Mouse (Mus musculus) left cerebral cortex, adult 18-20 months (tissue): Measurements from ENCODE around the gene 6820408C15Rik. TPM values are rescaled to one million over a fixed set of nuclear protein-coding genes. Genes with fewer than 3 reads are reported as not detected.

Experiments used
- DNase-seq, 2 experiments: peaks; one replicate each; pipeline ENCODE4 v3.0.0; 2021 to 2022; ENCODE audit warnings: low spot score in 2 of 2, mixed read lengths in 1 of 2
- total RNA-seq, 2 experiments: library from RNA; stranded (reverse); gene quantifications; 2 replicates each; pipeline ENCODE4 v1.2.3; 2021

The 6820408C15Rik gene
- total RNA-seq, 2 experiments from 2014 or later = 1.6 to 2.1 TPM

DNA sequence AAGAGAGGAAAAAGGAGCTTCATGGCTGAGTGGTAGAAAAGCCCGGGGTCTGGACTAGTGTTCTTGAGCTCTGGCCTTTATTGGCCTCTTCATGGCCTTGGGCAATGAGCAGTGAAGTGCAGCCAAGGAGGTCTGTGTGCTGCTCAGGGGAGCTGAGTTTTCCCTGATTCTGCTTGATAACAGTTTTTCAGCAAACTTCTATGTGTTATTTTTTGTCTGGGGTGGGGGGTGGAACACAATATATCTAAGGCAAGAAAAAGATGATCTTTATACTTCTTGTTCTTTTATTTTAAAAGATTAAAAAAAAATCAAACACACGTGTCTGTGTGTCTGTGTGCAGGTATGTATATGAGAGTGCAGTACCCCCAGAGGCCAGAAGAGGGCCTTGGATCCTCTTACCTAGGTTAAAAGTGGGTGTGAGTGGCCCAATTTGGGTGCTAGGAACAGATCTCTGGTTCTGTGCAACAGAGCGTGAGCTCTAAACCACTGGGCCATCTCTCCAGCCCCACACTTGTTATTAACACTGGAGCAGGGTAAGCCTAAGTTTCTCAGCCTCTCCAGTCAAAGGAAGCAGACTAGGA is 49.3 kb downstream of the 6820408C15Rik start, which contains the start of gene Defb23:
TSS of gene Defb23 (minus strand) at position 51 of the 581 bp plus-strand sequence.
- no peak for DNase-seq

DNA sequence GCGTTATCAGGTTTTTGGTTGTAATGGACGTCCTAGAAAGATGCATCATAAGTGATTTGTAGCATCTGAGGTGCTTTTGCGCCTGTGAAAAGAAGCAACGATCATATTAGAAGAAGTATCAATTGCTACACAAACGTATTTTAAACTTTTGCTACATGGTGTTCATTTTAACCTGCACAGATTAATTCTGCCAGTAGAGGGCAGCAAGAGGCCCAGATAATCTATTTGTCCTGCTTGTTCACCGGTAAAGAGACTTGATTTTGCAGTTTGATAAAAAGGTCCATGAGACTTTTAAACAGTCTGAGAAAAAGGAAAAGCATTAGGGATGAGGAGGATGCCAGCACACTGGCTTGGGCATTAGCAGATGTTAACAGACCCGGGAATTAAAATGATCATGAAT is 55.6 kb downstream of the 6820408C15Rik start:
- peak; percentile 38 to 63 for DNase-seq

DNA sequence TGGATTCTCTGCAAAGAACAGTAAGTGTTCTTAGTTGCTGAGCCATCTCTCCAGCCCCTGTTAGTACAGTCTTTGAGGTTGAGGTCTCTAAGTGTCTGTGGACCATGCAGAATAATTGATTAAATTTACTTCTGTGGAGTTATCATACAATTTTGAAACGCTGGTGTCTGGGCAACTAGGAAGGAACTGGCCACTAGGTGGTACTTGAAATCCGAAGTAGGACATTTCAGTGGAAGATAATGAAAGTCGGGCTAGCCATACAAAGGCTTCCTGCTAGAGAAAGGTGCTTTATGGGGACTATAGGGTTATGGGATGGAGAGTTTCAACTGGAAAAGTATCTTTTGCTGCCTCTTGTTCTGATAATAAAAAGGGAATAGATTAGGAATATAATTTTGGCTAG is 57.0 kb downstream of the 6820408C15Rik start:
- no peak for DNase-seq

DNA sequence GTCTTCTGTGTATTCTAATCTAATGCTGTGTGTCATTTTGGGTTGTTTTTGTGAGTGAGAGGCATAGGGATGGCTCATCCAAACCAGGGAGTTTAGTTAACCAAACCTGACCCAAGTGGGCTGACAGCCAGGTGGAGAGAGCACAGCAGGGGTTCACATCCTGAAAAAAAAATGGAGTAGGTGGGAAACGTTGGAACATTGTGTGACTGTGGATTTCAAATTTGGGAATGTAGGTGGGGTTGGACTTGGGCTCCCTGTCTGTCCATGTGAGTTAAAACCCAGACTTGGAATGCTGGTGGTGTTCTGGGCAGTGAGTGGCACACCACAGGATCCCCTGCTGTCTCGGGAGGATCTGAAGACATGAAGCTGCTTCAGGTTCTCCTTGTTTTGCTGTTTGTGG is 61.4 kb downstream of the 6820408C15Rik start, which contains the start of gene Defb20:
TSS of gene Defb20 (plus strand) at position 301 of the 400 bp plus-strand sequence.
- DNase-seq = no peak

DNA sequence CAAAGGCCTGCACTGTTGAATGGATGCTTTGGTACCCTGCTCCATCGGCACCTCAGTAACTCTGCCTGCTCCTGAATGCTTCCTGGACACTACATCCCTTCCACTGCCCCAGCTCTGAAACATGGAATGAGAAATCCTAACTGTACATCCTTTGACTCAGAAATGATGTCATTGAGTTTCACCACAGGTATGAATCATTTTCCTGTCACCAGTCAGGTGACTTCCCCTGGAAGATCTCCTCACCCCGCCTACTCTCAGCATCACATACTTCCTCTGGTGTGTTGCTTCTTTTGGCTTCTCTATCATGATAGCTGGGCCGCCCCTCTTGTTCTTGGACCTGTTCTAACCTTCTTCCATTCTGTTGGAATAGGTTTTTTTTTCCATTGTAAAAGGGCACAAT is 65.5 kb downstream of the 6820408C15Rik start:
- no peak for DNase-seq

DNA sequence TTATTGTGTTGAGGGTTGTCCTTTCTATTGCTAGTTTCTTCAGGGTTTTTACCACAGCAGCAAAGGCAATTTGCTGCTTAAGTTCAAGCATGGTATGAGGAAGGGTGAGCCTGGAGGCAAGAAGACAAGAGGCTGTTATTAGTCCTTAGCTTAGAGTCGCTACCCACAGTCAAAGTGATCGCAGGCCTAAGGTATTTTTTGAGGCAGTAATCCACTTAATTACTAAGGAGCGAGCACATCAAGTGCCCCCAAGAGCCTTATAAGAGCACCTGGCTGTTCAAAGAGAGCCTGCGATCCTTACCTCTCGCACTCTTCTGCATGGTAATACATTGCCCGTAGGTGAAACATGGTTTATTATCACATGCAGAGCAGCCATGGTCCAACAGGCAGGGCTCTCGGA is 66.3 kb downstream of the 6820408C15Rik start:
- no peak for DNase-seq

DNA sequence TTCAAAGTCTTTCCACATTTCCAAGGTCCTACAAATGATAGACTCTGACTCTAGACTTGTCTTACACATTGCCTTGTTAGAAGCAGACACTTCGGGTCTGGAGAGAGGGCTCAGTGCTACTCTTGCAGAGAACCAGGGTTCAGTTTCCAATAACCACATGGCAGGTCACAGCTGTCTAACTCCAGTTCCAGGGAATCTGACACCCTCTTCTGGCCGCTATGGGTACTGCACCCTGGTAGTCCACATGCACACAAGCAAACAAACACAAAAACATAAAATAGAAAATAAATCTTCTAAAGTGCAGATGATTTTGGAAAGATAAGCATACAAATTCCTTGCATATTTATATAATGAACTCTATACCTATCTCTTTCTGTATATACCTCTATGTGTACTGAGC is 71.6 kb downstream of the 6820408C15Rik start:
- DNase-seq = no peak

DNA sequence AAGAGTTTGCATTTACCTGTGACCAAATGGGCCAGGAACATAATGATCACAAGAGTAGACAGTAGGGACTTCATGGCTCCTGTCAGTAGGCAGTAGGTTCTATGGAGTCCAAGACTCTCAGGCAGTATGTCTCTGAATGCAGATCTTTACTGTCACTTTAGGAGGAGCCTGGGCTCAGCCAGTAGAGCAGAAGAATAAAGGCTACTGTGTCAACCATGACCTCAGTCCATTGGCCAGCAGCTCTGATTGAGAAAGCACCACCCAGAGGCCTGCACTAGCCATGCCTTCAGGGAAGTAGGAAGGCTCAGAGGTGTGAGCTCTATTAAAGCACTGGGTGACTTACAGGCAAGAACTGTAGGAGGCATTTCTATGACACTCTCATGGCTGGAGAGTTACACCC is 74.7 kb downstream of the 6820408C15Rik start, which contains the start of gene Defb22:
TSS of gene Defb22 (minus strand) at position 101 of the 400 bp plus-strand sequence.
- no peak for DNase-seq

DNA sequence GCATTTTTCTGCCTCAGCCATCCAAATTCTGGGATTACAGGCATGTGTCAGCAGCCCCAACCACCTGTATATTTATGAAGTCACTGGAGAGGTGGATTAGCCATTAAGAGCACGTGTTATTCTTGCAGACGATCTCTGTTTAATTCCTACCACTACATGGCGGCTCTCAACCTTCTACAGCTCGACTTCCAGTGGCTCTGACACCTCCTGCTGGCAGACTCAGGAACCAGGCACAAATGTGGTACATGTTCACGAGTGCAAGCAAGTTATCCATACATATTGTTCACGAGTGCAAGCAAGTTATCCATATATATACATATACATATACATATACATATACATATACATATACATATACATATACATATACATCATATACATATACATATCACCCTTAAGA is 77.8 kb downstream of the 6820408C15Rik start:
- DNase-seq = no peak

Other genes with a start within 250 kb of the 6820408C15Rik start
- gene Csnk2a1, start 188.7 kb upstream of the 6820408C15Rik start, total RNA-seq = 100 to 1,000 TPM in 1 of 2 experiments, 10 to 100 TPM in 1; 96.9 to 100 TPM
- 10 to 100 TPM; 49.2 to 52.6 TPM for gene Tbc1d20, start 121.8 kb upstream of the 6820408C15Rik start, total RNA-seq
- 100 to 1,000 TPM; 106 to 107 TPM for gene Rbck1, start 82.9 kb upstream of the 6820408C15Rik start, total RNA-seq
- under 1 TPM; 0.59 to 0.70 TPM for gene Trib3, start 71.6 kb upstream of the 6820408C15Rik start, total RNA-seq
- gene Nrsn2, start 38.9 kb upstream of the 6820408C15Rik start, total RNA-seq = 100 to 1,000 TPM in 1 of 2 experiments, 10 to 100 TPM in 1; 96.7 to 104 TPM
- gene Sox12, start 17.5 kb upstream of the 6820408C15Rik start, total RNA-seq = 10 to 100 TPM; 11.8 to 15.9 TPM
- 1 to 10 TPM; 9.4 TPM for gene Zcchc3, start 560 bp upstream of the 6820408C15Rik start, total RNA-seq
- gene Defb23, start 49.0 kb downstream of the 6820408C15Rik start, total RNA-seq = not detected
- gene Defb20, start 61.5 kb downstream of the 6820408C15Rik start, total RNA-seq = not detected
- not detected for gene Defb22, start 74.6 kb downstream of the 6820408C15Rik start, total RNA-seq
- not detected for gene Defb26, start 96.1 kb downstream of the 6820408C15Rik start, total RNA-seq
- not detected for gene Defb28, start 102.7 kb downstream of the 6820408C15Rik start, total RNA-seq
- gene Defb29, start 124.5 kb downstream of the 6820408C15Rik start, total RNA-seq = not detected
- not detected for gene Gm17416, start 153.8 kb downstream of the 6820408C15Rik start, total RNA-seq
- not detected for gene Defb21, start 157.2 kb downstream of the 6820408C15Rik start, total RNA-seq
- not detected for gene Defb19, start 164.7 kb downstream of the 6820408C15Rik start, total RNA-seq
- gene Defb45, start 183.8 kb downstream of the 6820408C15Rik start, total RNA-seq = not detected
- not detected for gene Defb36, start 188.7 kb downstream of the 6820408C15Rik start, total RNA-seq
- gene Defb25, start 207.5 kb downstream of the 6820408C15Rik start, total RNA-seq = not detected
- gene Rem1, start 211.4 kb downstream of the 6820408C15Rik start, total RNA-seq = under 1 TPM; 0.72 to 0.94 TPM